Mouse (Mus musculus): Measurements from ENCODE around the gene Rbm11. TPM values are rescaled to one million over a fixed set of nuclear protein-coding genes. Genes with fewer than 3 reads are reported as not detected.

Rbm11 gene
- under 1 TPM in 1 of 2 experiments, not detected in 1; 0.17 TPM for total RNA-seq (2021)

- intact Hi-C loops (cut with DNase I), result no loop called here
Observed at GRCm38 (mm10) chr16:75592671-75593500, at the start of gene Rbm11. TSS of gene Rbm11 (plus strand) at chr16:75592844.

DNA sequence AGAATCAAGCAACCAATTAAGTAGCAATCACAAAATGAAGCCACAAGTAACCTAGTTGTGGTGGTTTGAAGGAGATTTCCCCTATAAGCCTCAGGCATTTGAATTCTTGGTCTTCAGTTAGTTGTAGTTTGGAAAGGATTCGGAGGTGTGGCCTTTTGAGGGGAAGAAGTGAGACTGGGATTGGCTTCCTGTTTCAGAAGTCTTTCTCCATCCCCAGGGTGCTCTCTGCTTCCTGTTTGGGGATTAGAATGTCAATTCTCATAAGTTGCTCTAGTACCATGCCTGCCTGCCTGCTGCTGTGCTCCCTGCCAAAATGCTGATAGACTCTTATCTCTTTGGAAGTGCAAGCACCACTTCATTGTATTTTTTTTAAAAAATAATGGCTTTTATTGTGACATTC is 47.3 kb upstream of the Rbm11 start:
- intact Hi-C loops (cut with DNase I), result no loop called here
- DNase-seq, result no peak

More at GRCm38 (mm10) chr16:75592671-75593500, at the start of gene Rbm11:
- peak; percentile 74 to 77 for DNase-seq

GRCm38 (mm10) chr16:75562910-75563309 is 29.7 kb upstream of the Rbm11 start:
- intact Hi-C loops (cut with DNase I), result no loop called here
- no peak for DNase-seq

DNA sequence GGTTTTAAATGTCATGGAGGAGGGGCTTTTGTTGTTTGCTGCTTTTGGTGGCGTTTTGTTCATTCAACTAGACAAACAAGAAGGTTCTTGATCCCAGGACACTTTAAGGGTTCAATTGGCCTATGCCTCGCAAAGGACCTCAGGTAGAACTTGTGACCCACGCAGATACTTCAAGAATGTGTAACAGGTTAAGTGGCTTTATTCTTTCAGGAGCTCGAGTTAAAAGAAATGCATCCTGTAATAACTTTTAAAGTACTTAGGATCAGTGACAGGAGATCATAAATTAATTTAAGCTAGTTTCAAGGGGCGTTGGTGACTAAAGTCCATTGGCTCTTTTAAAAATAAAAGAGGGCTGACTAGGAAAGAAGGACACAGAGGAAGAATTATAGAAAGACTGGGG is 10.4 kb upstream of the Rbm11 start:
- no peak for DNase-seq
- intact Hi-C loops (cut with DNase I), result no loop called here

GRCm38 (mm10) chr16:75585961-75586360 is 6.7 kb upstream of the Rbm11 start, which contains the start of gene Lipi:
TSS of gene Lipi (minus strand) at chr16:75586061.
- DNase-seq, result no peak
- intact Hi-C loops (cut with DNase I), result no loop called here

DNA sequence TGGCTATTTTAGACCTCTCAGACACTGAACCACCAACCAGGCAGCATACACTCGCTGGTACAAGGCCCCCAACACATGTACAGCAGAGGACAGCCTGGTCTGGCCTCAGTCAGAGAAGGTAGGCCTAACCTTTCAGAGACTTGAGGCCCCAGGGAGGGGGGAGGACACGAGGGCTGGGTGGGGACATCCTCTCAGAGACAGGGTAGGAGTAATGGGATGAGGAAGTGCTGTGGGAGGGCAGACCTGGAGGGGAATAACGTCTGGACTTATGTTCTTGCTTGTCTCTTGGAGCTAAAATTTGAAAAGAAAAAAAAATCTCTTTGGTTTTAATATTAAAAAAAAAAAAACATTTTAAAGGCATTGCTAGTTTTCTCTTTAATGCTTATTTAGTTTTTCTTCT is 6.2 kb upstream of the Rbm11 start:
- intact Hi-C loops (cut with DNase I), result no loop called here
- no peak for DNase-seq

DNA sequence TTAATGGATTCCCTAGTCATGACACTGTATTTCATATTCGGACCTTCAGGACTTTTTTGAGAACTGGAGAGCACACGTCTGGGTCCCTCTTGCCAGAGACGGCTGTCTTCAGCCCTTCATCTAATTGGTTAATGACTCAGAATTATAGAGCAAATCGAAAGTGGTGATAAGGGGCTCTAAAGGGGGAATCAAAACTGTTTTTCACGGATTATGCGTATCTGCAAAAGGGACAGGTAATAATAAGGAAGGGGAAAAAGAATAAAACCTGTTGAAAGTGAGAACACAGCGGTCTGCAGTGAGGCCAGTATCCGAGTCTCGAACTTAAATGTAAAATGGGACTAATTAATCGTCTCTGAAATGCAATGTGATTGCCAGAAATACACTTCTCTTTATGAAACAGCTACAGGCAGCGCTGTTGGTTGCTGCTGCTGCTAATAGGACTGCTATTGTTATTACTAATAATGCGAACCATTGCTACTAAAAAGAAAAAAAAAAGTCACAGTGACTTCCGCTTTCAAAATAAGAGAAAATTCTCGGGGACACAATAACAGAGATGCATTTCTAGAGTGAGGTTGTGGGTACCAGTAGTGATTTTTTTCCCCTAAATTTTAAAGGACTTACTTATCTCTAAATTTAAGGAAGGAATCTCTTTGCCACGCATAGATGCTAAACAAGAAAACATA is 998 bp downstream of the Rbm11 start:
- no peak for DNase-seq
- intact Hi-C loops (cut with DNase I), result no loop called here

GRCm38 (mm10) chr16:75606415-75606814 is 13.8 kb downstream of the Rbm11 start:
- intact Hi-C loops (cut with DNase I), result no loop called here
- no peak for DNase-seq

- intact Hi-C loops (cut with DNase I), result no loop called here
- DNase-seq, result no peak
Observed at GRCm38 (mm10) chr16:75612561-75612960, 19.9 kb downstream of the Rbm11 start.

GRCm38 (mm10) chr16:75617651-75618349 is 25.2 kb downstream of the Rbm11 start:
- peak; percentile 32 to 47 for DNase-seq
- intact Hi-C loops (cut with DNase I), result loop anchor here (5.0 kb wide), 1 partner anchor 1280 kb away; no protein-coding TSS in a partner anchor

GRCm38 (mm10) chr16:75627862-75628261 is 35.2 kb downstream of the Rbm11 start:
- intact Hi-C loops (cut with DNase I), result no loop called here
- DNase-seq, result no peak

Other genes starting within 250 kb of the Rbm11 start
- gene Lipi, start 6.8 kb upstream of the Rbm11 start, total RNA-seq (2021), result not detected
- gene Hspa13, start 174.3 kb downstream of the Rbm11 start, total RNA-seq (2021), result 10 to 100 TPM; 17.6 to 18.4 TPM

Data from heart, postnatal 10 days (tissue).